Mouse (Mus musculus): ENCODE measurements around the gene Cant1. TPM values are rescaled to one million over a fixed set of nuclear protein-coding genes. Genes with fewer than 3 reads are reported as not detected.

Cant1 gene
- polyA plus RNA-seq (2015; fragmentation: Nextera tagmentation; extraction: Ambion mirVana): 22.5 and 24.3 TPM in 2 replicates

- peak within 1 kb of the TSS; percentile 95 for H3K9ac ChIP-seq (ENCODE audit: low read length)
- no peaks in the 10 kb centered on the region for H3K36me3 ChIP-seq (ENCODE audit: control insufficient read depth, insufficient read depth, low read length)
- peak; percentile 95 for ATAC-seq (ENCODE audit: insufficient read depth, low FRiP score)
- H3K27ac ChIP-seq (ENCODE audit: low read length): peak within 1 kb of the TSS; percentile 79
- peak within 1 kb of the TSS; percentile 82 for H3K4me2 ChIP-seq (ENCODE audit: low read depth, low read length)
- no peaks in the 10 kb centered on the region for H3K9me3 ChIP-seq (replicated peaks; ENCODE audit: control insufficient read depth, low read length)
- peak within 1 kb of the TSS; percentile 90 for H3K4me3 ChIP-seq (replicated peaks; ENCODE audit: low read length)
- WGBS: under 1% methylated on average over 50 of the region's 50 CpGs
- H3K4me1 ChIP-seq (ENCODE audit: control insufficient read depth, insufficient read depth, low read length): peaks cover 28% of the 10 kb centered on the region
- H3K27me3 ChIP-seq (ENCODE audit: control insufficient read depth, insufficient read depth, low read length): no peaks in the 10 kb centered on the region
Observed at GRCm38 (mm10) chr11:118418834-118419504, at the start of gene Cant1. Gene Cant1, minus strand, starts transcription at chr11:118419086.

DNA sequence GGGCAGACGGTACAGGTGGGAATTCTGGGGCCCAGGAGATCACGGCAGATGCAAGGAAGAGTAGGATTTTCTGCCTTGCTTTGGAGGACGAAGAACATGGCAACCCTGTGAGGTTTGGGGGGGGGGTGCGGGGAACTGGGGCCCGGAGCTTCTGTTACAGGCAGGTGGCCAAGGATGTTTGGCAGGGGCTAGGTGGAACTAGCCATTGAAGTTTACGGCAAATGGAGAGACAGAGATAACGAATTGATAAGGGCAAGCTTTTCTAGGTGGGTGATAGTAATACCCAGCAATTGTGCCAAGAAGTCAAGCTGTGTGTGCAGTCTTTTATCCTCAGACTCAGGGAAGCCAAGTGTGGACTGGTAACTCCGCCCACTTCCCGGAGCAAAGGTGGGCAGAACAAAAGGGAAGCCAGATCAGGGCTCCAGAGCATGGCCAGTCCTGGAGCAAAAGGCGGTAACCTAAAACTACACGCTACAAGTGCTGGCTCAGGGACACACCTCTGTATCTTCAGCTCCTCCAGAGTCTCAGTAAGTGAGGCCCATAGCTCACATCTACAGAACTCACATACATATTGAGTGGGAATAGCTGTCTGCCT lies 48.7 kb upstream of the Cant1 start:
- Histone ChIP-seq H3K9ac (ENCODE audit: low read length) (no peak overlapping the region), H3K4me1 (ENCODE audit: control insufficient read depth, insufficient read depth, low read length) (peaks cover 12% of the 10 kb centered on the region), H3K27ac (ENCODE audit: low read length) (peak overlapping the region; percentile 50), H3K4me3 (replicated peaks; ENCODE audit: low read length) (no peak overlapping the region), H3K27me3 (ENCODE audit: control insufficient read depth, insufficient read depth, low read length) (no peaks in the 10 kb centered on the region), H3K9me3 (replicated peaks; ENCODE audit: control insufficient read depth, low read length) (no peaks in the 10 kb centered on the region), H3K4me2 (ENCODE audit: low read depth, low read length) (no peak overlapping the region), H3K36me3 (ENCODE audit: control insufficient read depth, insufficient read depth, low read length) (no peaks in the 10 kb centered on the region)
- WGBS: 54% methylated on average over 11 of the region's 11 CpGs
- ATAC-seq (ENCODE audit: insufficient read depth, low FRiP score): peak; percentile 63; the same call in 1 of the 2 replicates

DNA sequence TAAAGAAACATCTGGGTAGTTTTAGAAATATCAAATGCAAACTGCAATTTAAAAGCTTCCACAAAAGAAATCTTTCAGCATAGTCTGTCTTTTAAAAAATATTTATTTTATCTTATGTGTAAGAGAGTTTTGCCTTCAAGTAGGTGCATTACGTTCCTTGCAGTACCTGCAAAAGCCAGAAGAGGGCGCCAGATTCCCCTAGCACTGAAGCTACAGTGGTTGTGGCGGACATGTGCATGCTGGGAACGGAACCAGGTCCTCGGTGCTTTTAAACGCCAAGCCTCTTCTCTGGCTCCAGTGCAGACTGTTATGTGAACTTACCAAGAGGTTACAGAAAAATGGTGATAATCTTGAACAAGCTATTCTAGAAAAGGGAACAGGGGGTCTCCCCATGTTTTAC lies 41.4 kb upstream of the Cant1 start:
- Histone ChIP-seq H3K9ac (ENCODE audit: low read length) (no peak overlapping the region), H3K4me2 (ENCODE audit: low read depth, low read length) (no peak overlapping the region), H3K4me3 (replicated peaks; ENCODE audit: low read length) (no peak overlapping the region), H3K4me1 (ENCODE audit: control insufficient read depth, insufficient read depth, low read length) (peaks cover 5% of the 10 kb centered on the region; the same call in 1 of the 2 replicates), H3K27me3 (ENCODE audit: control insufficient read depth, insufficient read depth, low read length) (no peaks in the 10 kb centered on the region), H3K36me3 (ENCODE audit: control insufficient read depth, insufficient read depth, low read length) (no peaks in the 10 kb centered on the region), H3K27ac (ENCODE audit: low read length) (no peak overlapping the region), H3K9me3 (replicated peaks; ENCODE audit: control insufficient read depth, low read length) (peaks cover 6% of the 10 kb centered on the region; the same call in 1 of the 2 replicates)
- ATAC-seq (ENCODE audit: insufficient read depth, low FRiP score): no peak
- 66% methylated on average over 6 of the region's 6 CpGs for WGBS

GRCm38 (mm10) chr11:118459536-118459935 lies 40.6 kb upstream of the Cant1 start:
- Histone ChIP-seq H3K4me1 (ENCODE audit: control insufficient read depth, insufficient read depth, low read length) (peaks cover 5% of the 10 kb centered on the region; the same call in 1 of the 2 replicates), H3K36me3 (ENCODE audit: control insufficient read depth, insufficient read depth, low read length) (no peaks in the 10 kb centered on the region), H3K4me3 (replicated peaks; ENCODE audit: low read length) (no peak overlapping the region), H3K4me2 (ENCODE audit: low read depth, low read length) (no peak overlapping the region), H3K9me3 (replicated peaks; ENCODE audit: control insufficient read depth, low read length) (peaks cover 6% of the 10 kb centered on the region; the same call in 1 of the 2 replicates), H3K27me3 (ENCODE audit: control insufficient read depth, insufficient read depth, low read length) (no peaks in the 10 kb centered on the region), H3K27ac (ENCODE audit: low read length) (0 out of 2 replicates have a peak overlapping the region, but pooled peaks have one; percentile 46), H3K9ac (ENCODE audit: low read length) (no peak overlapping the region)
- 64% methylated on average over 4 of the region's 4 CpGs for WGBS
- ATAC-seq (ENCODE audit: insufficient read depth, low FRiP score): no peak

DNA sequence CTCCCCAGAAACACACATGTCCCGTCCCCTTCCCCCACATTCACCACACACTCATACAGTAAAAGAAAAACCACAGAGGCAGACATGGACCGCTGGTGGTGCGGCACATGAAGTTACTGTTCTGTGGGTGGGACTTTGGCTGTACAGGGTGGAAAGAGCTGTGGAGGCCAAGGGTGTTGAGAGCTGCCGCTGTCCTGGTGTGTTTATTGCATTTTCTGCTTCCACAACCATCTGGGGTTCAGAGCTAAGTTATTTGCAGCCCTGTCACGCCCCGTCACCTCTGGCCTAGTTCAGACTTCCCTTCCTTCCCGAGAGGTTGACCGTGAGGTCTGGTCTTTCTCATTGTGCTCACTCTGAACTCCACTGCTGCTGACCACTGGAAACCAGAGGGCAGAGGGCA lies 40.2 kb upstream of the Cant1 start:
- Histone ChIP-seq H3K27ac (ENCODE audit: low read length) (peak overlapping the region; percentile 46; the same call in 1 of the 2 replicates), H3K9ac (ENCODE audit: low read length) (no peak overlapping the region), H3K9me3 (replicated peaks; ENCODE audit: control insufficient read depth, low read length) (peaks cover 6% of the 10 kb centered on the region; the same call in 1 of the 2 replicates), H3K4me2 (ENCODE audit: low read depth, low read length) (no peak overlapping the region), H3K27me3 (ENCODE audit: control insufficient read depth, insufficient read depth, low read length) (no peaks in the 10 kb centered on the region), H3K36me3 (ENCODE audit: control insufficient read depth, insufficient read depth, low read length) (no peaks in the 10 kb centered on the region), H3K4me3 (replicated peaks; ENCODE audit: low read length) (no peak overlapping the region), H3K4me1 (ENCODE audit: control insufficient read depth, insufficient read depth, low read length) (peaks cover 5% of the 10 kb centered on the region; the same call in 1 of the 2 replicates)
- 47% methylated on average over 8 of the region's 8 CpGs for WGBS
- peak; percentile 38; the same call in 1 of the 2 replicates for ATAC-seq (ENCODE audit: insufficient read depth, low FRiP score)

GRCm38 (mm10) chr11:118456937-118457336 lies 38.1 kb upstream of the Cant1 start:
- Histone ChIP-seq H3K4me2 (ENCODE audit: low read depth, low read length) (no peak overlapping the region), H3K4me1 (ENCODE audit: control insufficient read depth, insufficient read depth, low read length) (peaks cover 5% of the 10 kb centered on the region; the same call in 1 of the 2 replicates), H3K9me3 (replicated peaks; ENCODE audit: control insufficient read depth, low read length) (peaks cover 6% of the 10 kb centered on the region; the same call in 1 of the 2 replicates), H3K36me3 (ENCODE audit: control insufficient read depth, insufficient read depth, low read length) (no peaks in the 10 kb centered on the region), H3K4me3 (replicated peaks; ENCODE audit: low read length) (no peak overlapping the region), H3K9ac (ENCODE audit: low read length) (no peak overlapping the region), H3K27me3 (ENCODE audit: control insufficient read depth, insufficient read depth, low read length) (no peaks in the 10 kb centered on the region), H3K27ac (ENCODE audit: low read length) (no peak overlapping the region)
- ATAC-seq (ENCODE audit: insufficient read depth, low FRiP score): no peak
- 74% methylated on average over 11 of the region's 11 CpGs for WGBS

DNA sequence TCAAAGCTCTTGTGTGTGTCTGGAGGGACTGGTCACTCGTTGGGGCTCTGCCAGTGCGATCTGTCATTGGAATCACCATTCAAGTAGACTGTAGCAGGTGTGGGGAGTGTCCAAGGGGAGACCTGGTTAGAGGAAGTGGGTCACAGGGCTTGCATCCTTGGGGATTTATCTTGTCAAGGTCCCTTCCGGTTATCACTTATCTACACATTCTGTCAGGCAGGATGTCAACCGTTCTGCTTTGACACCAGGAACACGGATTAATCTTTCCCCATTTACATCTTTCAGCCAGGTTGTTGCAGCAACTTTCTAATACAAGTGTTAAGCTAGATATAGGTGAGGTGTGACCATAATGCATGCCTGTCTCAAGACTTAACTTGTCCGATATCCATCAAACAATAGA lies 36.9 kb upstream of the Cant1 start:
- Histone ChIP-seq H3K9ac (ENCODE audit: low read length) (no peak overlapping the region), H3K9me3 (replicated peaks; ENCODE audit: control insufficient read depth, low read length) (peaks cover 6% of the 10 kb centered on the region; the same call in 1 of the 2 replicates), H3K4me2 (ENCODE audit: low read depth, low read length) (no peak overlapping the region), H3K36me3 (ENCODE audit: control insufficient read depth, insufficient read depth, low read length) (no peaks in the 10 kb centered on the region), H3K27ac (ENCODE audit: low read length) (no peak overlapping the region), H3K4me3 (replicated peaks; ENCODE audit: low read length) (no peak overlapping the region), H3K27me3 (ENCODE audit: control insufficient read depth, insufficient read depth, low read length) (no peaks in the 10 kb centered on the region), H3K4me1 (ENCODE audit: control insufficient read depth, insufficient read depth, low read length) (peaks cover 5% of the 10 kb centered on the region; the same call in 1 of the 2 replicates)
- no peak for ATAC-seq (ENCODE audit: insufficient read depth, low FRiP score)
- 71% methylated on average over 6 of the region's 6 CpGs for WGBS

GRCm38 (mm10) chr11:118453886-118454671 lies 35.2 kb upstream of the Cant1 start:
- WGBS: 70% methylated on average over 11 of the region's 11 CpGs
- ATAC-seq (ENCODE audit: insufficient read depth, low FRiP score): no peak

More at GRCm38 (mm10) chr11:118453886-118454671, 35.2 kb upstream of the Cant1 start:
- no peak overlapping the region for H3K9ac ChIP-seq (ENCODE audit: low read length)
- H3K36me3 ChIP-seq (ENCODE audit: control insufficient read depth, insufficient read depth, low read length): no peaks in the 10 kb centered on the region
- no peaks in the 10 kb centered on the region for H3K27me3 ChIP-seq (ENCODE audit: control insufficient read depth, insufficient read depth, low read length)
- H3K4me1 ChIP-seq (ENCODE audit: control insufficient read depth, insufficient read depth, low read length): peaks cover 4% of the 10 kb centered on the region; the same call in 1 of the 2 replicates
- H3K4me2 ChIP-seq (ENCODE audit: low read depth, low read length): no peak overlapping the region
- H3K27ac ChIP-seq (ENCODE audit: low read length): no peak overlapping the region
- H3K4me3 ChIP-seq (replicated peaks; ENCODE audit: low read length): no peak overlapping the region
- H3K9me3 ChIP-seq (replicated peaks; ENCODE audit: control insufficient read depth, low read length): no peaks in the 10 kb centered on the region
